Mouse (Mus musculus) cerebellum, adult 8-10 months (tissue): ENCODE results near the gene Mamld1.

ENCODE experiments used
- DNase-seq: peaks from one replicate; pipeline ENCODE4 v3.0.0; 2022

Mamld1 gene

GRCm38 (mm10) chrX:71141390-71141789 lies 91.3 kb downstream of the Mamld1 start:
- DNase-seq: no peak

- no peak for DNase-seq
Observed at GRCm38 (mm10) chrX:71149441-71150050, 99.5 kb downstream of the Mamld1 start.

- DNase-seq: peak; percentile 84
Observed at GRCm38 (mm10) chrX:71150551-71151001, 100.5 kb downstream of the Mamld1 start.

GRCm38 (mm10) chrX:71181526-71181925 lies 131.5 kb downstream of the Mamld1 start:
- DNase-seq: no peak

- peak; percentile 20 for DNase-seq
Observed at GRCm38 (mm10) chrX:71183671-71184070, 133.6 kb downstream of the Mamld1 start.

GRCm38 (mm10) chrX:71186396-71186795 lies 136.3 kb downstream of the Mamld1 start:
- DNase-seq: no peak

GRCm38 (mm10) chrX:71204776-71205175 lies 154.7 kb downstream of the Mamld1 start:
- no peak for DNase-seq
